Mouse (Mus musculus) neural tube, embryonic 15.5 days (tissue): ENCODE measurements around the gene Top2b. TPM values are rescaled to one million over a fixed set of nuclear protein-coding genes. Genes with fewer than 3 reads are reported as not detected.

Experiments
- ATAC-seq: fragments of 200-750 bp; cut with Nextera tagmentation; 2 replicates; pipeline ENCODE4 v1.8.0; 2017; ENCODE audit warnings: mild to moderate bottlenecking, moderate TSS enrichment, moderate library complexity; ENCODE audit not compliant: low FRiP score
- H3K27ac ChIP-seq: fragments of 300-500 bp; sonication (generic); replicated peaks from 2 replicates; pipeline ENCODE4 v1.5.1; 2015; ENCODE audit warnings: mild to moderate bottlenecking, inconsistent platforms
- H3K27me3 ChIP-seq: fragments of 300-500 bp; sonication (generic); replicated peaks from 2 replicates; pipeline ENCODE4 v1.6.1; 2015; ENCODE audit warnings: inconsistent platforms
- H3K36me3 ChIP-seq: fragments of 300-500 bp; sonication (generic); 2 replicates; pipeline ENCODE4 v1.6.1; 2015; ENCODE audit warnings: inconsistent platforms
- H3K4me1 ChIP-seq: fragments of 300-500 bp; sonication (generic); 2 replicates; pipeline ENCODE4 v1.6.1; 2015; ENCODE audit warnings: inconsistent platforms
- H3K4me2 ChIP-seq: fragments of 300-500 bp; sonication (generic); 2 replicates; pipeline ENCODE4 v1.6.1; 2015; ENCODE audit warnings: inconsistent platforms, mild to moderate bottlenecking, moderate library complexity
- H3K4me3 ChIP-seq: fragments of 300-500 bp; sonication (generic); replicated peaks from 2 replicates; pipeline ENCODE4 v1.5.1; 2015; ENCODE audit warnings: mild to moderate bottlenecking, inconsistent platforms
- H3K9ac ChIP-seq: fragments of 300-500 bp; sonication (generic); replicated peaks from 2 replicates; pipeline ENCODE4 v1.6.1; 2015; ENCODE audit warnings: mild to moderate bottlenecking, inconsistent platforms
- H3K9me3 ChIP-seq: fragments of 300-500 bp; sonication (generic); replicated peaks from 2 replicates; pipeline ENCODE4 v1.6.1; 2016; ENCODE audit warnings: inconsistent platforms
- WGBS: fragments of 180-500 bp; shearing (Covaris S2); methylation state at CpG from one replicate; pipeline ENCODE4 v1.1.7; 2015; ENCODE audit warnings: mixed read lengths; 5-methylcytosine and 5-hydroxymethylcytosine counted together
- polyA plus RNA-seq: library from polyadenylated mRNA; unstranded; fragments of >200 nt; fragmentation: Nextera tagmentation; extraction: Ambion mirVana; gene quantifications from 2 replicates; pipeline ENCODE4 v1.2.1, GENCODE M21; 2015

The Top2b gene
- polyA plus RNA-seq, 1 experiment from 2014 or later = 60.3 TPM

DNA sequence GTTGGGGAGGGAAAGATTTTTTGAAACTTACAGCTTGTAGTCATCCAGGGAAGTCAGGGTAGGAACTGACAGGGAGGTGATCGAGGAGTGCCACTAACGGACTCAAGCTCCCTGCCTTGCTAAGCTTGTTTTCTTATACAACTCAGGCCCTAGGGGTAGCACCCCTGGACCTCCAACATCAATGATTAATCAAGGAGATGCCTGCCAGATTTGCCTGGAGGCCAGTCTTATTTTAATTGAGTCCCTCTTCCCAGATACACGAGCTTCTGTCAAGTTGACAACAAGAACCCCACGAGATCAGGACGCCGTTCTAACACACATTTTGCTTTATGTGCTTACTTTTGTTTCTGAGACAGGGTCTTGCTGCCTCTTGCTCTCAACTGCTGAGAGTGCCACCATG, 115.6 kb downstream of the Top2b start:
- Histone ChIP-seq H3K9ac (no peak overlapping the region), H3K4me3 (no peak overlapping the region), H3K36me3 (no peaks in the 10 kb centered on the region), H3K9me3 (no peaks in the 10 kb centered on the region), H3K27me3 (no peaks in the 10 kb centered on the region), H3K4me2 (no peak overlapping the region), H3K27ac (no peak overlapping the region), H3K4me1 (peaks cover 14% of the 10 kb centered on the region)
- ATAC-seq = no peak
- 66% methylated on average over 6 of the region's 6 CpGs for WGBS

DNA sequence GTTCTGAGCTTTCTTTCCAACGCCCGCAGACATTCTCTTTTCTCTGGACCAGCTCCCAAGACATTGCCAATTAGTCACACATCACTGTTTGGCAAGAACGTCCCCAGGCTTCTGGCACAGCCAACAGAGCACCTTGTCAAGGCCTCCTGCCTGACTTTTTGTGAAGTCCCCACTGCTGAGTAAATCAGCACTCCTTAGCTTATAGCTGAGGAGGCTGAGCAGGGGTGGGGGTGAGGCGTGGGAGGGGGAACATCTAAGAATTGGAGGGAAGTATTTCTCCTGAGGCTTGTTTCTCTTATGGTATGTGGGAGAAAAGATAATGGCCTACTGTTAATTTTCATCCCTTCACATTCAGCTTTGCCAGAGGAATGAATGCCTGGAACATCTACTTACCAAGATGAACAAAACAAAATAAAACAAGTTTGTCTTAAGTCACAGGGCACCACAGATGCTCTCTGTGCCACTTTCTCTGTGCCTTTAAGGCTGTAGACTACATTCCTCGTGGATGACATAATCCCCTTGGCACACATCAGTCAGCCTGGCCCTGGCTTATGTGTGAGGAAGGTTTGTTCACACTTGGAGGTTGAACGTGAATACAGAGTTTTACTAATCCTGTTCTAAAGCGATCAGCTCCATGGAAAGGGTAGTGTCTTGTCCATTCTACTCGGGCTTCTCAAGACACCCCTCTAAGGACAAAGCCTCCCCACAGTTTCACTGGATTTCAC, 118.8 kb downstream of the Top2b start:
- peak; percentile 46; the same call in 1 of the 2 replicates for ATAC-seq
- no peak overlapping the region for H3K4me3 ChIP-seq
- peaks cover 14% of the 10 kb centered on the region for H3K4me1 ChIP-seq
- no peaks in the 10 kb centered on the region for H3K27me3 ChIP-seq
- no peak overlapping the region for H3K27ac ChIP-seq
- no peaks in the 10 kb centered on the region for H3K9me3 ChIP-seq
- WGBS = 50% methylated on average over 8 of the region's 8 CpGs
- no peaks in the 10 kb centered on the region for H3K36me3 ChIP-seq
- no peak overlapping the region for H3K9ac ChIP-seq
- no peak overlapping the region for H3K4me2 ChIP-seq

Other genes starting within 250 kb of the Top2b start
- gene Ngly1, start 115.9 kb upstream of the Top2b start, polyA plus RNA-seq = 27.1 and 32.7 TPM in 2 replicates
- gene Oxsm, start 115.4 kb upstream of the Top2b start, polyA plus RNA-seq = 2.0 and 2.2 TPM in 2 replicates